Mouse (Mus musculus) Muller cell, postnatal 12 days (primary cell): ENCODE data around the gene Mvd.
A peak's percentile ranks its signal among the peaks of the same experiment; 100 is the strongest.

Experiments
- DNase-seq: peaks from one replicate; pipeline ENCODE4 v3.0.0-alpha.2; 2015; ENCODE audit errors: inconsistent ontology term

Mvd gene

DNA sequence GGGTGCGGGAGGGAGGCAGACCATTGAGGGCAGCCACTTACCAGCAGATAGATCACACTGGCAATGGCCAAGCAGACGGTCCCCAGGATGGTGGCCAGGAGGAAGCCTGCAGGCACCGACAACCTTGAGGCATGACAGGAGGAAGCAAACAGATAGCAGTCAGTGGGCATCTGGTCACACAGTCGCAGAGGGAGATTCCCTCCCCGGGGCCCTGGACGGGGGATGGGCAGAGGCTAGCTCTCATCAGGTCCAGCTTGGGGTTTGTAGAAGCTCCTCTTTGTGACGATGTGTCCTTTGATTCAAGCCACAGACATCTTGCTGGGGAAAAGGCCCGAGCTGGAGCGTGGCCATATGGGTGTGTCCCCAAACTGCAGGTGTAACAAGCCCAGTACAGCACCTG is 17.1 kb downstream of the Mvd start:
- no peak for DNase-seq

DNA sequence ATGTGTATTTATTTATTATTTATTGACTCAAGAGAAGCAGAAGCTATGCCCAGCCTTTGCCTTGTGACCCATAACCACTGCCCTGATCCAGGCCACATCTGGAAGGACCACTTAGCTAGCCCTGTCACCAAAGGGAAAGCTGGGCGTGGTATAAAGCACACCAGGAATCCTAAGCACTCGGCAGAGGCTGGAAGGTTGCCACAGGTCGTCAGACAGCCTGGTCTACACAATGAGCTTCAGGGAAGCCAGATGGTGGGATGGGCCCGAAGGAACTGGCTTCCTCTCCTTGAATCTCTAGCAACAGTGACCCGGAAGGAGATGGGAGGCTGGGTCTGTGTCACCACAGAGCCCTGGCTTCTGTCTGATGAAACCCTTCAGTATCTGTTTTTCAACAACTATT is 19.6 kb downstream of the Mvd start:
- peak; percentile 56 for DNase-seq

DNA sequence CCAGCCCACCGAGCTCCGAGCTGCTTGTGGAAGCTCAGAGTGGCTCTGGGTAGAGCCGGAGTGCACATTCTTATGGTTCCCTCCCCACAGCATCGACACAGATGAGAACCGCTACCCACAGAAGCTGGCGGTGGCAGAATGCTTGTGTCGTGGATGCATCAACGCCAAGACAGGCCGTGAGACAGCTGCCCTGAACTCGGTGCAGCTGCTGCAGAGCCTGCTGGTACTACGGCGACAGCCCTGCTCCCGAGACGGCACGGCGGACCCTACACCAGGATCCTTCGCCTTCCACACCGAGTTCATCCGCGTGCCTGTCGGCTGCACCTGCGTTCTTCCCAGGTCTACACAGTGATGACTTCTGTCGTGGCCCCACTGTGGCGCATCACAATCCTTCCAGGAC is 20.0 kb downstream of the Mvd start:
- no peak for DNase-seq

DNA sequence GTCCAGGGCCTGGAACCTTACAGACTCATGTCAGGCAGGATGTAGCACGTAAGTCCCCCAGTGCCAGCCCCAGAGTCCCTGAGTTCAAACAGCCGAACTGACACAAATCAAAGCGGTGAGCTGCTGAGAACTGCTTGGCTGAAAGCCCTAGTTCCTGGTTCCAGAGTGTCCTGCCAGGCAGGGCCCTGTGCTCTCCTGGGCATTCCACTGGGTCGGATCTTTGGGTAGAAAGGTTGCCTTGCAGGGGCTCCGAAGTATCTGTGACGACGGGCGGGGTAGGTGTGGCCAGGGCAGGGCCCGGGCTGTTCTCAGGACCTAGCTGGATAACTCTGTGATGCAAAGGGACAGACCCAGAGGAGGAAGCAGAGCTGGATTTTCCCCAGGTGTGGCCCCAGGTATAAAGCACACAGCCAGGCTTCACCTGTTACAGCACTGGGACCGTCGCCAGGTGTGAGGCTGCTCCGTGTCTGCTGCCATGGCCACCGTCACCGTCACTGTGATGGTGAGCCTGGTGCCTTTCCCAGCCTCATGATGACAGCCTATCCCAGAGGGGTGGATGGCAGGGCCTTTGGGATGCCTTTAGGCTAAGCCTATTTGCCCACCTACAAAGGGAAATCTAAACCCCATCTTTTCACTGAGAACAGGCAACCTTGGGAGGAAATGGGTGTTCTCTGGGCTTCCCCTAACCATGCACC is 21.7 kb downstream of the Mvd start, which contains the start of gene Il17c:
Gene Il17c (plus strand): TSS at position 645 of the 695 bp plus-strand sequence.
- DNase-seq: no peak

DNA sequence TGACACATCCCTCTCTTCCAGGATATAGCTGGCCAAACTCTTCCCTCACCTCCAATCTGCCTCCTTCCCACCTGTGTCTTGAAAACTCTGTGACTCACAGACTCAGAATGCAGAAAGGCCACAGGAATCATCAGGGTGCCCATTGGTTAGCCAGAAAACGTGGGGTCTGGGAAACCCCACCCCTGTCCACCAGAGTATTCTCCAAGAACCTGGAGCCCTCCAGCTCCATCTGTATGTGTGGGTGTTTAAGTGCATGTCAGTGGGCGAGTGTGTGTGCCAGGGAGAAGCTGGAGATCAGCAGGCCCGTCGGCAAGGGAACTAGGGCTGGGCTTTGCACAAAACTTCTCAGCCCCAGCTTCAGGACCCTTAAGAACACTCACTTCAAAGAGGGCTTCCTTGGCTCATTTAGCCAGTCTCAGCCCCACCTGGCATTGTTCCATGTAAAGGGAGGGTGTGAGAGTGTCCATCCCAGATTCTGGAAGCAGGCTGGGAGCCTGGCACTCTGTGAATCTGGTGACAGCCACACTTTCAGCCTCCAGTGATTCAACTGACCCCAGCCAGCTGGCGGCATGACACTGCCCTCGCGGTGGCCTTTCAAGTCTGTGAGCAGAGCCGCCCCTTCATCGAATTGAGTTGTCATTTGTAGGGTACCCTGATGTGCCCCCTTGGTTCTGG is 23.2 kb downstream of the Mvd start:
- DNase-seq: peak; percentile 59

DNA sequence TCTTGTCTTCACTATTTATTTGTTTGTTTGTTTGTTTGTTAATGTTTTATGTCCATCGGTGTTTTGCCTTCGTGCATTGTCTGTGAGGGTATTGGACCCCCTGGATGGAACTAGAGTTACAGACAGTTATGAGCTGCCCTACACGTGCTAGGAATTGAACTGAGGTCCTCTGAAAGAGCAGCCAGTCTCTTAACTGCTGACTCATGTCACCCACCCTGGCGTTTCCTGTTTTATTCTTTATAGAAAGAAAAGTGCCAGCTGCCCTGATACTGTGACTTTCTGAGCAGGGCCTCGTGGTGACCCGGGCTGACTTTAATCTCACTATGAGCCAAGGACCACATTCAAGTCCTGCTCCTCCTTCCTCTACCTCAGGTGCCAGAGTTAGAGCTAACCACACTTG is 27.7 kb downstream of the Mvd start:
- DNase-seq: no peak

DNA sequence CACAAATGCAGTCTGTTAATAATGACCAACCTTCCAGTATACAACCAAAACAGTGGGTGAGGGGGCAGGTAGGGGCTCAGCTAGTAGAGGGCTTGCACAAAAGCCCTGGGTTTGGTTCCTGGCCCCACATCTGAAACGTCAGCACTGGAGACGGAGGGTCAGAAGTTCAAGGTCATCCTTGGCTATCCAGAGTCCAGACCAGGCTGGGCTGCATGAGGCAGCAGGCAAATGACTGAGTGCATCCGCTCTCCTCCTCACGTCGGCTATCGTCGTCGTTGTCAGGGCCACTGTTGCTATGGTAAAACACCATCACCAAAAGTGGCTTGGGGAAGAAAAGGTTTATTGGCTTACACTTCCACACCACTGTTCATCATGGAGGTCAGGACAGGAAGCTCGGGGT is 28.9 kb downstream of the Mvd start:
- DNase-seq: no peak

DNA sequence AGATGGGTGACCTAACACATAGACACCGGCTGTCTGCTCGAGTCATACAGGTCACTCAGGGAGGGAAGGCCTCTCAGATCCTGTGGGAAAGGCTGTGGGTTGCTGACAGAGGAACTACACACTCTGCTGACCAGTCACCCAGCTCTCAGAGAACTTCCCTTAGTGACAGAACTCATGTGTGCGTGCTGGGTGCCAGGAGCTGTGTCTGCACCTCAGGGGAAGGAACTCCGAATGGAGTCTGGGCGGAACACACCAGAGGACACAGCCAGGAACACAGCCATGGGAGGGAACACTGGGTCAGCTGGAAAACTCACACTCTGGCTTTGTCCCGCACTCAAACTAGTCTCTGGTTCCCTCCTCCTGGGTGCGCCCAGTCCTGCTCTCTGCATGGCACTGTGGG is 35.5 kb downstream of the Mvd start:
- no peak for DNase-seq

DNA sequence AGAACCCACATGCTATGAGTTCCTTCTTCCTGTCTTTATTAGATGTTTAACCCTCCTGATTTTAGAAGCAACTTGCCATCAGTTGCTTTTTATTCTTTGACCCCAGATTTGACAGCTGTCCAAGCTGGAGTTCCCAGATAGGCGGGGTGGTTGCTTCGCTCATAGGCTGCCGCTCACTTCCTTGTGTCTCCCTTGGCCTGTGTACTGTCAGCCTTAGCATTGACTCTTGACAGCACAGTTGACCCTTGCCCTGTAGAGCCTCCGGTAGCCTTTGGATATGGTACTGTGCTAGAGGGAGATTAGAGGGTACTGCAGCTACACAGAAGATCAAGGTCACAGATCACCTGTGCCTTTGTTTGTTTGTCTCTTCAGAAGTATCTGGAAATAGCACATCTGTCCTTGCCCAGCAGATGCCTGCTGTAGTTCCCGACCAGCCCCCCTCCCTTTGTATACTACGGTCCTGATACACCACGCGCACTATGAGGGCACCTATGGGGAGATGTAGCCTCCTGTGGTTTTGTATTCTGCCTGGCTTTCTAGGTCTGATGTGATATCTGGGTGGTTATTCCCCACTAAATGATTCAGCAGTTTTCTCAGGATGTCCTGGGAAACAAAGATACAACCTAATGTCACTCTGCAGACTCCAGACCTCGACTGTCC is 37.9 kb downstream of the Mvd start:
- DNase-seq: no peak

DNA sequence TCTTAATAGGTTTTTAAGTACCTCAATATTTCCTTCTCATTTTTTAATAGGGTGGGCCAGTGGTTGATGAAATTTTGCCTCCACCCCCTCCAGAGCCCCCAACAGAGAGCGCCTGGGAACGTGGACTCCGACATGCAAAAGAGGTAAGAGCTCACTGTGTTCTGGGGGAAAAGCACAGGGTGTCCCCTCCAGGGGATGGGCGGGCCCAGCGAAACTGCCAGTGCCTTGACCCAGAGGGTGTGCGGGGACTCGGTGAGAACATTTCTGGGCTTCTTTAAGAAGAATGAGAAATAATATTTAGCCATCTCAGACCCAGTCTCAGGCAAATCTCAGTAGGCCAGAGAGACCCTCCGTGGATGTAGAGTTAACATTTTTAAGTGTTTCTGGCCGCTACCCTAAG is 45.0 kb downstream of the Mvd start:
- DNase-seq: no peak

DNA sequence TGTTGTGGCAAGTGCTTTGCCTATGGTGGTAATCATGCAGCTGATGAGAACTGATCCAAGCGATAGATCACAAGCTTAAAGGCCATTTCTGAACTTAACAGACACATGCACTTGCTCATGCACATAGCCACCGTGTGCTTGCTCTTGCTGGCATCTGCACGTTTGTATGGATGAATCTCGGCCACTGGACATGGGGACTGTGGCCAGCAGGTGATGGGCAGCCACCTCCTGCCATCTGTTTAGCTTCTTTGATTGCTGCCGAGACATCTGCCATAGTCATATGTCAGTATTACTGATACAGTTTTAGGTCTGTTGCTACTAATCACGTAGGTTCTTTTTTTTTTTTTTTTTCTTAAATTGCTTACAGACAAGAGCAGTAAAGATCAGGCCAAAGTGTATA is 47.9 kb downstream of the Mvd start:
- no peak for DNase-seq

DNA sequence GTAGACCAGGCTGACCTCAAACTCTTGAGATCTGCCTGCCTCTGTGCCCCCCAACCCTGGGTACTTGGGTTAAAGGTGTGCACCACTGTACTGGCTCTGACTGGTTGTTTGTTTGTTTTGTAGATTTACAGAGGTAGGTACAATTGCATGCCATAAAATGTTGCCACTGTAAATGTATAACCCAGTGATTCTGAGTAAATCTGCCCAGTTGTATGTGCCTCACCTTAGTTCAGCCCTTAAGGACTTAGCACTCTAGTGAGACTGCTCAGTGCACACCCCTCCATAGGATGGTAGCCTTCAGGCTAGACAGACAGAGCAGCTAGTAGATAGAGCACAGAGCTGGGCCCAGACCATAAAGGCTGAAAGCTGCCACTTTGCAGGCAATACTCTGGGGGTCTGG is 49.5 kb downstream of the Mvd start:
- DNase-seq: no peak

DNA sequence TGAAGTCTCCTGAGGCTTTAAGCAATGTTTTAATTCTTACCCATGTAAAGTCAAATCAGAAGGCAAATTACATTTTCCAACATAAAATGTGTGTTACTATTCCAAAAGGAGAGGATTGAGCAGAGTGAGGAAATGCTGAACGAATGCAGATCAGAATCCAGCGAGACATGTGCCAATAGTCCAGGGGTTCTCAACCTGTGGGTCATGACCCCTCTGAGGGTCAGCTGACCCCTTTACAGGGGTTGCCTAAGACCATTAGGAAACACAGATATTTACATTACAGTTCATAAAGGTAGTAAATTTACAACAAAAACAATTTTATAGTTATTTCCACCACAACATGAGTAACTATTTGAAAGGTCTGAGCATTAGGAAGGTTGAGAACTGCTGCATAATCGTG is 52.5 kb downstream of the Mvd start:
- DNase-seq: no peak

DNA sequence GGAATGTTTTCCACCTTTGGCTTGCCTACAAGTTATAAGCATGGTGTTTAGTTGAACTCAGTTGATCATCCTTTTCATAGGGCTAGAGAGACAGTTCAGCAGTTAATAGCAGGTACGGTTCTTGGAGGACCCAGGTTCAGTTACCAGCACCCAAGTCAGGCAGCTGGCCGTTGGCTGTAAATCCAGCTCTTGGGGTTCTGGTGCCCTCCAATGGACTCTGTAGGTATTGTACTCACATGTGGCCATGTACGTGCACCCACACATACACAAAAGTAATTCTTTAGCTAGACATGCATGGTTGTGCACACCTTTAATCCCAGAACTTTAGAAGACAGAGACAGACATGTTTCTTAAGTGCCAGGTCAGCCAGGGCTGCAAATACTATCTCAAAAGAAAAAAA is 53.9 kb downstream of the Mvd start:
- DNase-seq: no peak
